Mouse (Mus musculus): ENCODE data around the gene Elovl7.

DNA sequence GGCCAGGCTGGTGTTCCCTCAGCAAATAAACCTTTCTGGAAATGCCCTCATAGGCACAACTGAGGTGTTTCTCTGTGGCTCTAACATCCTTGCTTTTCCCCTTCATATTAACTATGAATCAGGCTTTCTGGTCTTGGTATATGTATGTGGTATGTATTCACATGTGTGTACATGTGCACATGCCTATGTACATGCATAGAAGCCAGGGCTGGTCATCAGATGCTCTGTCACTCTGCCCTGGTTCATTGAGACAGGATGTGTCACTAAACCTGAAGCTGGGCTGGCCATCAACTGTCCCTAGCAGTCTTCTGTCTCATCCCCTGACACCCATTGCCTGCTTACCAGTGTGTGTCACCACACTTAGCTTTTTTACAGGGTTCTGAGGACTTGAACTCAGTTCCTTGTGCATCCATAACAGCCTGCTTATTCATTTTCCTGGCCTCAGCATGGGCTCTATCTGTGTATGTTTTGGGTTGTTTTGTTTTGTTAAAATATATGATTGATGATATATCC, 29.4 kb upstream of the Elovl7 start:
- no peak for TF ChIP-seq CTCF (IDR thresholded peaks at IDR 0.05; ENCODE audit: control insufficient read depth, insufficient read depth, low read length)
- TF ChIP-seq POLR2A (IDR thresholded peaks at IDR 0.05; ENCODE audit: borderline replicate concordance, control insufficient read depth, low read depth, low read length), result no peak
